Mouse (Mus musculus): Measurements from ENCODE around the gene Uso1. TPM values are rescaled to one million over a fixed set of nuclear protein-coding genes. Genes with fewer than 3 reads are reported as not detected.

Gene Uso1
- polyA plus RNA-seq, 1 experiment from 2014 or later, result 52.0 TPM

- Histone ChIP-seq H3K9ac (replicated peaks) (no peak overlapping the region), H3K9me3 (no peaks in the 10 kb centered on the region), H3K4me3 (no peak overlapping the region), H3K4me2 (replicated peaks) (no peak overlapping the region), H3K36me3 (peaks cover 34% of the 10 kb centered on the region), H3K27ac (replicated peaks) (no peak overlapping the region), H3K4me1 (no peaks in the 10 kb centered on the region), H3K27me3 (no peaks in the 10 kb centered on the region)
- 95% methylated on average over 6 of the region's 6 CpGs for WGBS
- no peak for ATAC-seq (ENCODE audit: low FRiP score, low read depth)
Observed at GRCm38 (mm10) chr5:92204162-92205036, 66.7 kb downstream of the Uso1 start.

GRCm38 (mm10) chr5:92205184-92205583, 67.4 kb downstream of the Uso1 start:
- WGBS, result 95% methylated on average over 7 of the region's 7 CpGs
- H3K4me2 ChIP-seq (replicated peaks), result no peak overlapping the region
- H3K4me3 ChIP-seq, result no peak overlapping the region
- peaks cover 26% of the 10 kb centered on the region for H3K36me3 ChIP-seq
- no peaks in the 10 kb centered on the region for H3K27me3 ChIP-seq
- no peak overlapping the region for H3K27ac ChIP-seq (replicated peaks)
- H3K9me3 ChIP-seq, result no peaks in the 10 kb centered on the region
- no peak for ATAC-seq (ENCODE audit: low FRiP score, low read depth)
- H3K9ac ChIP-seq (replicated peaks), result no peak overlapping the region
- no peaks in the 10 kb centered on the region for H3K4me1 ChIP-seq

- Histone ChIP-seq H3K4me1 (no peaks in the 10 kb centered on the region), H3K4me3 (no peak overlapping the region), H3K4me2 (replicated peaks) (no peak overlapping the region), H3K9ac (replicated peaks) (no peak overlapping the region), H3K27ac (replicated peaks) (no peak overlapping the region), H3K27me3 (no peaks in the 10 kb centered on the region), H3K36me3 (peaks cover 22% of the 10 kb centered on the region), H3K9me3 (no peaks in the 10 kb centered on the region)
- WGBS, result 90% methylated on average over 5 of the region's 5 CpGs
- no peak for ATAC-seq (ENCODE audit: low FRiP score, low read depth)
Observed at GRCm38 (mm10) chr5:92205706-92206105, 68.0 kb downstream of the Uso1 start.

GRCm38 (mm10) chr5:92206121-92206520, 68.4 kb downstream of the Uso1 start:
- Histone ChIP-seq H3K9ac (replicated peaks) (no peak overlapping the region), H3K36me3 (peaks cover 18% of the 10 kb centered on the region), H3K4me3 (no peak overlapping the region), H3K9me3 (no peaks in the 10 kb centered on the region), H3K27ac (replicated peaks) (no peak overlapping the region), H3K4me2 (replicated peaks) (no peak overlapping the region), H3K4me1 (no peaks in the 10 kb centered on the region), H3K27me3 (no peaks in the 10 kb centered on the region)
- ATAC-seq (ENCODE audit: low FRiP score, low read depth), result no peak
- WGBS, result 92% methylated on average over 6 of the region's 6 CpGs

GRCm38 (mm10) chr5:92210205-92210604, 72.5 kb downstream of the Uso1 start:
- Histone ChIP-seq H3K27ac (replicated peaks) (no peak overlapping the region), H3K9ac (replicated peaks) (no peak overlapping the region), H3K27me3 (no peaks in the 10 kb centered on the region), H3K4me2 (replicated peaks) (no peak overlapping the region), H3K4me1 (no peaks in the 10 kb centered on the region), H3K9me3 (no peaks in the 10 kb centered on the region), H3K4me3 (no peak overlapping the region), H3K36me3 (no peaks in the 10 kb centered on the region)
- 84% methylated on average over 8 of the region's 8 CpGs for WGBS
- no peak for ATAC-seq (ENCODE audit: low FRiP score, low read depth)

- Histone ChIP-seq H3K4me1 (no peaks in the 10 kb centered on the region), H3K27me3 (no peaks in the 10 kb centered on the region), H3K9me3 (no peaks in the 10 kb centered on the region), H3K4me3 (no peak overlapping the region), H3K4me2 (replicated peaks) (no peak overlapping the region), H3K9ac (replicated peaks) (no peak overlapping the region), H3K36me3 (no peaks in the 10 kb centered on the region), H3K27ac (replicated peaks) (no peak overlapping the region)
- 97% methylated on average over 4 of the region's 4 CpGs for WGBS
- no peak for ATAC-seq (ENCODE audit: low FRiP score, low read depth)
Observed at GRCm38 (mm10) chr5:92212231-92212630, 74.5 kb downstream of the Uso1 start.

GRCm38 (mm10) chr5:92215308-92215707, 77.6 kb downstream of the Uso1 start, which contains the start of gene U90926:
Gene U90926, minus strand, starts transcription at chr5:92215408.
- H3K4me2 ChIP-seq (replicated peaks), result no peak within 1 kb of the TSS
- no peaks in the 10 kb centered on the region for H3K9me3 ChIP-seq
- ATAC-seq (ENCODE audit: low FRiP score, low read depth), result no peak
- H3K4me3 ChIP-seq, result no peak within 1 kb of the TSS
- peaks cover 12% of the 10 kb centered on the region for H3K4me1 ChIP-seq
- H3K27me3 ChIP-seq, result no peaks in the 10 kb centered on the region
- H3K36me3 ChIP-seq, result no peaks in the 10 kb centered on the region
- H3K27ac ChIP-seq (replicated peaks), result no peak within 1 kb of the TSS
- WGBS, result 93% methylated on average over 4 of the region's 4 CpGs
- H3K9ac ChIP-seq (replicated peaks), result no peak within 1 kb of the TSS

GRCm38 (mm10) chr5:92218915-92219793, 81.4 kb downstream of the Uso1 start:
- Histone ChIP-seq H3K27ac (replicated peaks) (peak overlapping the region; percentile 76), H3K4me1 (peaks cover 12% of the 10 kb centered on the region), H3K36me3 (no peaks in the 10 kb centered on the region), H3K9me3 (no peaks in the 10 kb centered on the region), H3K9ac (replicated peaks) (no peak overlapping the region), H3K27me3 (no peaks in the 10 kb centered on the region), H3K4me3 (no peak overlapping the region), H3K4me2 (replicated peaks) (peak overlapping the region; percentile 31)
- 27% methylated on average over 17 of the region's 17 CpGs for WGBS
- ATAC-seq (ENCODE audit: low FRiP score, low read depth), result peak; percentile 83

- ATAC-seq (ENCODE audit: low FRiP score, low read depth), result no peak
Observed at GRCm38 (mm10) chr5:92219826-92220225, 82.1 kb downstream of the Uso1 start.

GRCm38 (mm10) chr5:92220287-92220902, 82.7 kb downstream of the Uso1 start:
- Histone ChIP-seq H3K27ac (replicated peaks) (no peak overlapping the region), H3K4me3 (no peak overlapping the region), H3K36me3 (no peaks in the 10 kb centered on the region), H3K27me3 (no peaks in the 10 kb centered on the region), H3K9me3 (no peaks in the 10 kb centered on the region), H3K4me2 (replicated peaks) (no peak overlapping the region), H3K9ac (replicated peaks) (no peak overlapping the region), H3K4me1 (peaks cover 12% of the 10 kb centered on the region)
- ATAC-seq (ENCODE audit: low FRiP score, low read depth), result no peak
- 90% methylated on average over 8 of the region's 8 CpGs for WGBS

More at GRCm38 (mm10) chr5:92219826-92220225, 82.1 kb downstream of the Uso1 start:
- Histone ChIP-seq H3K27ac (replicated peaks) (no peak overlapping the region; the same call in 1 of the 2 replicates), H3K27me3 (no peaks in the 10 kb centered on the region), H3K36me3 (no peaks in the 10 kb centered on the region), H3K4me2 (replicated peaks) (no peak overlapping the region), H3K4me3 (no peak overlapping the region), H3K4me1 (peaks cover 12% of the 10 kb centered on the region), H3K9ac (replicated peaks) (no peak overlapping the region), H3K9me3 (no peaks in the 10 kb centered on the region)
- WGBS, result 72% methylated on average over 6 of the region's 6 CpGs

GRCm38 (mm10) chr5:92227782-92228181, 90.0 kb downstream of the Uso1 start:
- Histone ChIP-seq H3K4me2 (replicated peaks) (no peak overlapping the region), H3K27ac (replicated peaks) (no peak overlapping the region)
- WGBS, result 92% methylated on average over 7 of the region's 7 CpGs

More at GRCm38 (mm10) chr5:92227782-92228181, 90.0 kb downstream of the Uso1 start:
- H3K36me3 ChIP-seq, result no peaks in the 10 kb centered on the region
- H3K4me1 ChIP-seq, result no peaks in the 10 kb centered on the region
- no peaks in the 10 kb centered on the region for H3K9me3 ChIP-seq
- no peaks in the 10 kb centered on the region for H3K27me3 ChIP-seq
- H3K4me3 ChIP-seq, result no peak overlapping the region
- H3K9ac ChIP-seq (replicated peaks), result no peak overlapping the region
- no peak for ATAC-seq (ENCODE audit: low FRiP score, low read depth)

Measured in midbrain, embryonic 12.5 days (tissue).